Mouse (Mus musculus): Measurements from ENCODE around the gene Tns2. TPM values are rescaled to one million over a fixed set of nuclear protein-coding genes. Genes with fewer than 3 reads are reported as not detected.
A peak's percentile ranks its signal among the peaks of the same experiment; 100 is the strongest.

Gene Tns2
- polyA plus RNA-seq, 1 experiment from 2014 or later = 40.1 TPM

DNA sequence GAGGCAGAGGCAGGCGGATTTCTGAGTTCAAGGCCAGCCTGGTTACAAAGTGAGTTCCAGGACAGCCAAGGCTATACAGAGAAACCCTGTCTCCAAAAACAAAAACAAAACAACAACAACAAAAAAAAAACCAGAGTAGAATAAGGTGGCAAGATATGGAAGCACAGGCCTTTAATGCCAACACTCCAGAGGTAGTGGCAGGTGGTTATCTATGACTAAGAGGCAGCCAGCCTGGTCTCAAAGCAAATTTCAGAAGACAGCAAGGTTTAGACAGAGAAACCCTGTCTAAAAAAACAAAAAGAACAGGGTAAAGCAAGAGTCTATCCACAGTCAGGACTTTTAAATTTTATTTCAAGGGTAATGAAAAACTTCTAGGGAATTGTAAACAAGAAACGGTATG is 34.5 kb downstream of the Tns2 start:
- Histone ChIP-seq H3K27ac (peak overlapping the region; percentile 72; the same call in 1 of the 2 replicates), H3K4me3 (peak overlapping the region; percentile 83; the same call in 1 of the 2 replicates), H3K4me2 (peak overlapping the region; percentile 83), H3K9ac (no peak overlapping the region), H3K27me3 (no peaks in the 10 kb centered on the region), H3K9me3 (no peaks in the 10 kb centered on the region), H3K4me1 (peaks cover 14% of the 10 kb centered on the region), H3K36me3 (peaks cover 37% of the 10 kb centered on the region)
- 80% methylated on average over 2 of the region's 2 CpGs for WGBS
- no peak for ATAC-seq (ENCODE audit: insufficient number of reproducible peaks, insufficient read depth, low FRiP score, low TSS enrichment, low read depth)

DNA sequence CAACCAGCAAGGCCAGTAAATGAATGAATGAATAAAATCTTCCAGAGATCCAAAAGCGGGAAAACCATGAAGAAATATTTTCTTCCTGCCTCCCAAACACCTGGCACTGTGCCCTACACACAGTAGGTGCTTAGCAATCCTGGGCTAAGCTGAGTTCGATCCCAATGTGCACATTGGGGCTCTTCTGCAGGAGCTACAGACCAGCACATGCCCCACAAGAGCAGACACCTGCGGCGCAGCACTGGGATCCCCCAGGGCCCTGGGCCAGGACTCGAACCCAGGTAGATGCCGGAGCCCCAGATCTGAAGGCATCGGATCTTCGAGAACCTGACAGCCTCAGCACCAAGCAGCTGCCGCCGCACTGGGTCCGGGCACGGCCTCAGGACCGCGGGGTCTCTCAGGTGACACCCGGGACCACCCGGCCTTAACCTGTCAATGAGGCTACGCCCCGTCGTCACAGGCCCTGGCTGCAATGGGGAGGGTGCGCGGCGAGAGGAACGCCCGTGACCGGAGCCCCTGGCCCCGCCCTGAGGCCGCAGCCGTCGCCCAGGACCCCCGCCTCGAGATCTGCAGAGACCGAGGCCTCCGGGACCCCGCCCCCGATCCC is 35.4 kb downstream of the Tns2 start:
- 2% methylated on average over 35 of the region's 35 CpGs for WGBS
- Histone ChIP-seq H3K27me3 (no peaks in the 10 kb centered on the region), H3K9ac (peak overlapping the region; percentile 83), H3K9me3 (no peaks in the 10 kb centered on the region), H3K4me2 (peak overlapping the region; percentile 83), H3K4me3 (peak overlapping the region; percentile 83), H3K27ac (peak overlapping the region; percentile 72), H3K4me1 (peaks cover 14% of the 10 kb centered on the region), H3K36me3 (peaks cover 28% of the 10 kb centered on the region)
- ATAC-seq (ENCODE audit: insufficient number of reproducible peaks, insufficient read depth, low FRiP score, low TSS enrichment, low read depth) = peak; percentile 76

DNA sequence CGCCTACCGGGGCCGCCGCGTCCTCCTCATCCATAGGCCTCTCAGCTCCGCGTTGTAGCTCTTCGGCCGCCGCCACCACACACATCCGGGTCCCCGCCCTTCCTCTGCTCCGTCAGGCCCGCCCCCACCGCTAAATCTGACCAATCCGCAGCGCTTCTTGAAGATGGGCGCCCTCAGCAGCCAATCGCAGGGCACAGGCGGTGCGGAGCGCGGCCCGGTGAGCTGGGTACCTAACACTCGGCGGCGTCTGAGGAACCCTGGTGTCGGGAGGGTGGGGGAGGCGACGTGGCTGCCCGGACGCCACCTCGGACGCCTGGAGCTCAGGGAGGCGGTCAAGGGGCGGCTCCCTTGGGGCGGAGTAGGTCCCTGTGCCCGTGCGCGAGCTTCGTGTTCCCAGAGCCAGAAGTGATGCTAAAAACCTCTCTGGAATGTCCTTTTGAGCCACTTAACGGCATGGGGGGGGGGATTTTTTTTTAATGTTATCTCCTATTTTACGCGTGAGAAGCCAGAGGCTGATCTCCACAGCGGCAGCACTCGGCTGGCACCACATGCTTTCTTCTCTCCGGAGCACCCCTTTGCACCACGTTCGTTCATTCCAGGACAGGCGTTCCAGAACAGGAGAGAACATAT is 36.0 kb downstream of the Tns2 start, which contains the start of gene Spryd3:
Gene Spryd3, minus strand, starts transcription at position 106 of the 630 bp plus-strand sequence.
- peaks cover 22% of the 10 kb centered on the region for H3K36me3 ChIP-seq
- peak within 1 kb of the TSS; percentile 83 for H3K9ac ChIP-seq
- peak within 1 kb of the TSS; percentile 72 for H3K27ac ChIP-seq
- peak within 1 kb of the TSS; percentile 83 for H3K4me2 ChIP-seq
- under 1% methylated on average over 50 of the region's 50 CpGs for WGBS
- no peaks in the 10 kb centered on the region for H3K27me3 ChIP-seq
- peaks cover 14% of the 10 kb centered on the region for H3K4me1 ChIP-seq
- ATAC-seq (ENCODE audit: insufficient number of reproducible peaks, insufficient read depth, low FRiP score, low TSS enrichment, low read depth) = peak; percentile 99
- no peaks in the 10 kb centered on the region for H3K9me3 ChIP-seq
- H3K4me3 ChIP-seq = peak within 1 kb of the TSS; percentile 83

DNA sequence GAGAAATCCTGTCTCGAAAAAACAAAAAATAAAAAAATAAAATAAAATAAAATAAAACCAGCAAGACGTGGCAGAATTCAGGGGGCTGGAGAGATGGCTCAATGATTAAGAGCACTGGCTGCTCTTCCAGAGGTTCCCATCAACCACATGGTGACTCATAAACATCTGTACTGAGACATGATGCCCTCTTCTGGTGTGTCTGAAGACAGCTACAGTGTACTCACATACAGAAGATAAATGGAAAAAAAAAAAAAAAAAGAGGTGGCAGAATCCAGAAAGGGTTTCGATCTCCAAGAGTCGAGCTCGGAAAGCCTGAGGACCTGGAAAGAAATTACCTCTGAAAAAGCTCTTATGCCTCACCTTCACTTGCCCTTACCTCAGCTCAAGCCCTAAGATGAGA is 40.9 kb downstream of the Tns2 start:
- WGBS = 92% methylated on average over 5 of the region's 5 CpGs
- peaks cover 36% of the 10 kb centered on the region for H3K27me3 ChIP-seq
- H3K4me2 ChIP-seq = no peak overlapping the region
- H3K4me3 ChIP-seq = no peak overlapping the region
- H3K9ac ChIP-seq = no peak overlapping the region
- H3K27ac ChIP-seq = no peak overlapping the region
- peaks cover 26% of the 10 kb centered on the region for H3K4me1 ChIP-seq
- H3K9me3 ChIP-seq = no peaks in the 10 kb centered on the region
- no peaks in the 10 kb centered on the region for H3K36me3 ChIP-seq
- no peak for ATAC-seq (ENCODE audit: insufficient number of reproducible peaks, insufficient read depth, low FRiP score, low TSS enrichment, low read depth)

DNA sequence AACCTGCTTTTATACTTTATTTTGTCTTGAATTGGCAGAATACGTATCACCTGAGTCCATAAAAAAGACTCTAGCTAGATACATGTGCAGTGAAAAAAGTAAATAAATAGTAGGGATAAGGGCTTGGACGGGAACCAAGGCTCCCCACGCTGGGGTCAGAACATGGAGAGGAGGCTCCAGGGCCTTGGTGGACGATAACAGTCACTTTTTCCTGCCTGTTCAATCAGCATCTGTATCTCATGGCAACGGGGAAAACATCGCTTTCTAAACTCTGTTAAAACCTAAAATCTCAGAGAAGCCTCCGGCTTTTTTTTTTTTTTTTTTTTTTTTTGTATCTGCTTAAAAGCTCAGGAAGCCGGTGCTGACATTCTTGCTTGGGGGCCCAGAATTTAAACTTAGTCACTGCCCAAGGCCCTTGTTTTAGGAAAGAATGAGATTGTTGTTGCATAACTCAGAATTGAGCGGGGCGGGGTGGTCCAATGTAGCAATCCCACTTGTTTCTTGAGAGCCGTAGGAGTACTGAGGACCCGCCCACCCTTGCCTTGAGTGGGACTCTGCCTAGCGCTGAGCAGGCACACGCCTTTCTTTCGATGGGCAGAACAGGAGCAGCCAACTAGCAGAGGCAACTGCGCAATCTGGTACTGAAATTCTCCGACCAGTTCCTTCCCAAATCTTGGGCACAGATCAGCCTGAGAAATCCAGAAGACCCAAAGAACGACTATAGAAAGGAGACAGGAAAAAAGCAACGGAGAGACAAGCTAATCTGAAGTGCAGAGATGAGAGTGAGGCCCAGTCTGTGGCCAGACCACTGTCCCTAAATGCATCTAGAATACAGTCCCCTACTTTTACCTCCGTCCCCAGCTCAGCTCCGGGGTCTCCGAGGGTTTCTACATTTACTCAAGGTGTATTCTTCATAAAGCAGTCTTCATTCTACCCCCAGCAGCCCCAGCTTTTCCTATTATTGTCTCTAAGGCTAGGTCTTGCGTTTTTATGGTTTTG is 43.0 kb downstream of the Tns2 start:
- Histone ChIP-seq H3K27me3 (peaks cover 38% of the 10 kb centered on the region), H3K27ac (no peak overlapping the region), H3K36me3 (no peaks in the 10 kb centered on the region), H3K4me2 (no peak overlapping the region), H3K4me3 (no peak overlapping the region), H3K9me3 (no peaks in the 10 kb centered on the region), H3K4me1 (peaks cover 30% of the 10 kb centered on the region), H3K9ac (no peak overlapping the region)
- WGBS = 45% methylated on average over 23 of the region's 23 CpGs
- no peak for ATAC-seq (ENCODE audit: insufficient number of reproducible peaks, insufficient read depth, low FRiP score, low TSS enrichment, low read depth)

DNA sequence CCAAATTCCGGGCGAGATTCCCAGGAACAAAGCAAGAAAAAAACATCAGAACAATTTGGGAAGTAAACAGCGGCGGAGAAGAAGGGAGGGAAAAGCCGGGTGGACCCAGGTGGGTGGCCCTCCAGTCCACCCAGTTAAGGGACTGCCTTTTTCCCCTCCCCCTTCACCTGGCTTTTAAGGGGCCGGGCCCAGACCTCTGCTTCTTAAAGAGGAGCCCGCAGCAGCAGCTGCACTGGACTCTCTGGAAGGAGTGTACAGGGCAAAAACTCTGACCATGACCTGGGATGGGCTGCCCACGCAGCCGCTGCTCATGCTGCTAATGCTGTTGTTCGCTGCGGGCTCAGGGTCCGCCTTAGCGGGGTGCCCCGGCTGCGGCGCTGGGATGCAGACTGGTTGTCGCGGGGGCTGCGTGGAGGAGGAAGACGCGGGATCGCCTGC is 44.1 kb downstream of the Tns2 start, which contains the start of gene Igfbp6:
Gene Igfbp6, plus strand, starts transcription at position 89 of the 438 bp plus-strand sequence.
- ATAC-seq (ENCODE audit: insufficient number of reproducible peaks, insufficient read depth, low FRiP score, low TSS enrichment, low read depth) = no peak
- H3K4me2 ChIP-seq = peak within 1 kb of the TSS; percentile 55
- H3K9ac ChIP-seq = peak within 1 kb of the TSS; percentile 64
- no peaks in the 10 kb centered on the region for H3K9me3 ChIP-seq
- peaks cover 30% of the 10 kb centered on the region for H3K4me1 ChIP-seq
- no peaks in the 10 kb centered on the region for H3K36me3 ChIP-seq
- peaks cover 38% of the 10 kb centered on the region for H3K27me3 ChIP-seq
- WGBS = 3% methylated on average over 22 of the region's 22 CpGs
- H3K4me3 ChIP-seq = peak within 1 kb of the TSS; percentile 27
- no peak within 1 kb of the TSS for H3K27ac ChIP-seq

DNA sequence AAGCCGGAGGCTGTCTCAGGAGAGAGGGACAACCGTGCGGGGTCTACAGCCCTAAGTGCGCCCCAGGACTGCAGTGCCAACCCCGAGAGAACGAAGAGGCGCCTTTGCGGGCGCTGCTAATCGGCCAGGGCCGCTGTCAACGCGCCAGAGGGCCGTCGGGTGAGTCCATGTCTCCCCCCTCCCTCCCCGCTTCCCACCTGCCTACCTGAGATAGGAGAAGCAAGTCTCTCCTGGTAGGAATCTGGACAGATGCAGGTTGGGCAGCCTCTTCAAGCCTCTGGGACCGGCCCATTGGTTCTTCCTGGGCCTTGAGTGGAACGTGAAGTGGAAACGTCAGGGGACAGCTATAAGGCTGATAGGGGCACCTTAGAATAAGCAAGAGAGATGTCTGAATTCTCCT is 44.5 kb downstream of the Tns2 start:
- Histone ChIP-seq H3K27ac (no peak overlapping the region), H3K9me3 (no peaks in the 10 kb centered on the region), H3K36me3 (no peaks in the 10 kb centered on the region), H3K4me2 (peak overlapping the region; percentile 55), H3K27me3 (peaks cover 38% of the 10 kb centered on the region), H3K4me3 (peak overlapping the region; percentile 27), H3K9ac (peak overlapping the region; percentile 64), H3K4me1 (peaks cover 30% of the 10 kb centered on the region)
- WGBS = 15% methylated on average over 19 of the region's 19 CpGs
- no peak for ATAC-seq (ENCODE audit: insufficient number of reproducible peaks, insufficient read depth, low FRiP score, low TSS enrichment, low read depth)

DNA sequence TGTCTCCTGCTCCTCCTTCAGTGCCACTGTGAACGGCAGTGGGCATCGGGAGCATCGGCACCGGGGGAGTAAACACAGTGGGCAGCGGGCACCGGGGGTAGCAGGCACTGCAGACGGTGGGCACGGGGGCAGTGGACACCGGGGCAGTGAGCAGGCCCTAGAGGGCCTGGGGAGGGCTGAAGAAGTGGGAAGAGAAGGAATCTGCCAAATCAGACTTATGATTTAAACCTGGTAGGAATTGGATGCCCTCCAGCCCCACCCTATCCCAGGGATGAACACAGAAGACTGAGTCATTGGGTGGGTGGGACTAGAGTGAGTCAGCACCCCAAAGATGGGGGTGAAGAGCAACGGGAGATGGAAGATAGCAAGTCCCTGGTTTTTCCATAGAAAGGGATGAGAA is 45.1 kb downstream of the Tns2 start:
- Histone ChIP-seq H3K36me3 (no peaks in the 10 kb centered on the region), H3K9ac (0 out of 2 replicates have a peak overlapping the region, but pooled peaks have one; percentile 64), H3K27me3 (peaks cover 38% of the 10 kb centered on the region), H3K9me3 (no peaks in the 10 kb centered on the region), H3K4me2 (no peak overlapping the region), H3K4me3 (no peak overlapping the region), H3K4me1 (peaks cover 32% of the 10 kb centered on the region), H3K27ac (no peak overlapping the region)
- ATAC-seq (ENCODE audit: insufficient number of reproducible peaks, insufficient read depth, low FRiP score, low TSS enrichment, low read depth) = no peak
- WGBS = 87% methylated on average over 10 of the region's 10 CpGs

DNA sequence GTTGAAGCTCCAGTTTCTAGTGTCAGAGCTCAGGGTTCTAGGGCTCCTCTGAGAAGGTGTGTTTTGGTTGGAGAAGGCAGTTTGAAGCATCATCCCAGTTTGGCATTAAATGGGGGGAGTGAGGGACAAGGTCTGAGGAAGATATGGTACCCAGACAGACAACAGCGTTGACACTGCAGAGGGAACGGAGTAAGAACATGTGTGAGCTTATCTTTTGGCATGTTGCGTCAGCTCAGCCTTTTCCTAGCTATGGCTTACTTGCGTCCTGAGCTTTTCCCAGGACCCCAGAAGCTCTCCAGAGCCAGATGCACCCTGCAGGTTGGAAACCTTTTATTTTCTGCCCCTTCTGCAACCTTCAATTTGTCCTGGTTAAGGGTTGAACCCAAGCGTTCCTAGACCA is 45.9 kb downstream of the Tns2 start:
- H3K4me1 ChIP-seq = peaks cover 39% of the 10 kb centered on the region
- H3K27ac ChIP-seq = no peak overlapping the region
- H3K4me3 ChIP-seq = no peak overlapping the region
- no peaks in the 10 kb centered on the region for H3K9me3 ChIP-seq
- WGBS = 89% methylated on average over 5 of the region's 5 CpGs
- ATAC-seq (ENCODE audit: insufficient number of reproducible peaks, insufficient read depth, low FRiP score, low TSS enrichment, low read depth) = no peak
- H3K36me3 ChIP-seq = no peaks in the 10 kb centered on the region
- no peak overlapping the region for H3K4me2 ChIP-seq
- peaks cover 38% of the 10 kb centered on the region for H3K27me3 ChIP-seq
- H3K9ac ChIP-seq = no peak overlapping the region

DNA sequence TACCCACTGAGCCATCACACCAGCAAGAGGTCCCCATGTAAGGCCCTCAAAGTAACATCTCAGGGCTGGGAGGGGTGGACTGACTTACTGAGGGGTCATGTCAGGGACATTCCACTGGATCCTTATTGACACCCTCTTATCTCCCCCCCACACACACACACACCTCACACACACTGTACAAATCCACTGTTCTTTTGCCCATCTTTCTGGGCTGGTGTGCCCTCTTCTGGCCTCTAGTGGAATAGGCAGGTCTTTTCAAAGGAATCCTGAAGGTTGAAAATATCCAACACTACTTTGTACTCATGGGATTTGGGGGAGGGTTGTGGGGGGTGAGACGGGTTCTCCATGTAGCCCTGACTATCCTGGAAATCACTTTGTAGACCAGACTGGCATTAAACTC is 46.7 kb downstream of the Tns2 start:
- ATAC-seq (ENCODE audit: insufficient number of reproducible peaks, insufficient read depth, low FRiP score, low TSS enrichment, low read depth) = no peak
- Histone ChIP-seq H3K36me3 (no peaks in the 10 kb centered on the region), H3K4me3 (no peak overlapping the region), H3K4me1 (peaks cover 39% of the 10 kb centered on the region), H3K27me3 (peaks cover 38% of the 10 kb centered on the region), H3K9ac (no peak overlapping the region), H3K27ac (no peak overlapping the region), H3K4me2 (no peak overlapping the region), H3K9me3 (no peaks in the 10 kb centered on the region)
- 0% methylated on average over 1 of the region's 1 CpGs for WGBS

DNA sequence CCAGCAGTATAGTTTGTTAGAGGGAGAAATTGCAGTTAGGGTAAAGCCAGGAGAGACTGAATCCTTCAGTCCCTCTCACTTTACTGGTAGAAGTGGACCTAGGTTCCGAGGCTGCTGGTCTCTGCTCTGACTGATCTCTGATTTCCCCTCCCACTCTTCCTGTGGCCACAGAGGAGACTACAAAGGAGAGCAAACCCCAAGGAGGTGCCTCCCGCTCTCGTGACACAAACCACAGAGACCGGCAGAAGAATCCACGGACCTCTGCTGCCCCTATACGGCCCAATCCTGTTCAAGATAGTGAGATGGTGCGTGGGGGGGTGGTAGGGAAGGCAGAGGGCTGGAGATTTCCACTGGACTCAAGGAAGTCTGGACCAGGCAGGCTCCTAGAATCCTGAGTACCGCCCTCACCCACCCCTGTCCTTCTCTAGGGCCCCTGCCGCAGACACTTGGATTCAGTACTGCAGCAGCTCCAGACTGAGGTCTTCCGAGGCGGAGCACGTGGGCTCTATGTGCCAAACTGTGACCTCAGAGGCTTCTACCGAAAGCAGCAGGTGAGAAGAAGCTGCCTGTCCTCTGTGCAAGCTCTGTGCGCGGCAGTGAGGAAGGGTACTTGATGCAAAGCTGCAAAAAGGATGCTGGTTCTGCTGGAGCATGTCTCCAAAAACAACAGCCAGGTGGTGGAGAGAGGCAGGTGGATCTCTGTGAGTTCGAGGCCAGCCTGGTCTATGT is 47.6 kb downstream of the Tns2 start:
- ATAC-seq (ENCODE audit: insufficient number of reproducible peaks, insufficient read depth, low FRiP score, low TSS enrichment, low read depth) = no peak
- H3K9me3 ChIP-seq = no peaks in the 10 kb centered on the region
- peaks cover 32% of the 10 kb centered on the region for H3K27me3 ChIP-seq
- H3K9ac ChIP-seq = no peak overlapping the region
- H3K4me1 ChIP-seq = peaks cover 39% of the 10 kb centered on the region
- no peak overlapping the region for H3K27ac ChIP-seq
- no peak overlapping the region for H3K4me2 ChIP-seq
- 73% methylated on average over 16 of the region's 16 CpGs for WGBS
- H3K4me3 ChIP-seq = no peak overlapping the region
- H3K36me3 ChIP-seq = no peaks in the 10 kb centered on the region
